Mouse (Mus musculus): Measurements from ENCODE around the gene Cdh5. TPM values are rescaled to one million over a fixed set of nuclear protein-coding genes. Genes with fewer than 3 reads are reported as not detected.

The Cdh5 gene
- polyA plus RNA-seq, 1 experiment from 2014 or later = 10.2 TPM

DNA sequence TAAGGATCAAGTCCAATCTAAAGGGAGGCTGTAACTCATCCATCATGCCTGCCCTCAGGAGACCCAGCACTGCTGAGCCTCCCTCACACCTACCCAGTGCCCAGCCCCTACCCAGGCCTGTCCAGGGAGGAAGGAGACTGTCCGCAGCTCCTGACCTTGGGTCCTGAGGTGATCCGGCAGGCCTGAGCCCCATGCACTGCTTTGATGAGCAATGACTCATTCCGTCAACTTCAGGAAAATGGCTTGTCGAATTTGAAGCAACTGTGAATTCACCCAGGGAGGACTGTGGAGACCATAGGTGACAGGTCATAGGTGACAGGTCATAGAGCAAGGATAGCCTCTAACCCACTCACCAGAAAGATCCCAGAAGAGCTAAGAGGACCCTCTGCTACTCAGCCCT lies 42.0 kb downstream of the Cdh5 start:
- Histone ChIP-seq H3K4me1 (ENCODE audit: control insufficient read depth, low read depth, low read length) (no peaks in the 10 kb centered on the region), H3K9ac (ENCODE audit: low read depth, low read length) (no peak overlapping the region), H3K27ac (ENCODE audit: low read length) (no peak overlapping the region), H3K4me2 (ENCODE audit: low read depth, low read length) (no peak overlapping the region), H3K27me3 (ENCODE audit: control insufficient read depth, insufficient read depth, low read depth, low read length) (no peaks in the 10 kb centered on the region), H3K9me3 (replicated peaks; ENCODE audit: control insufficient read depth, low read length) (no peaks in the 10 kb centered on the region), H3K4me3 (ENCODE audit: low read depth, low read length) (no peak overlapping the region), H3K36me3 (ENCODE audit: control insufficient read depth, insufficient read depth) (no peaks in the 10 kb centered on the region)
- no peak for ATAC-seq (ENCODE audit: low read depth)
- WGBS (ENCODE audit: insufficient replicate concordance) = 55% methylated on average over 4 of the region's 4 CpGs

DNA sequence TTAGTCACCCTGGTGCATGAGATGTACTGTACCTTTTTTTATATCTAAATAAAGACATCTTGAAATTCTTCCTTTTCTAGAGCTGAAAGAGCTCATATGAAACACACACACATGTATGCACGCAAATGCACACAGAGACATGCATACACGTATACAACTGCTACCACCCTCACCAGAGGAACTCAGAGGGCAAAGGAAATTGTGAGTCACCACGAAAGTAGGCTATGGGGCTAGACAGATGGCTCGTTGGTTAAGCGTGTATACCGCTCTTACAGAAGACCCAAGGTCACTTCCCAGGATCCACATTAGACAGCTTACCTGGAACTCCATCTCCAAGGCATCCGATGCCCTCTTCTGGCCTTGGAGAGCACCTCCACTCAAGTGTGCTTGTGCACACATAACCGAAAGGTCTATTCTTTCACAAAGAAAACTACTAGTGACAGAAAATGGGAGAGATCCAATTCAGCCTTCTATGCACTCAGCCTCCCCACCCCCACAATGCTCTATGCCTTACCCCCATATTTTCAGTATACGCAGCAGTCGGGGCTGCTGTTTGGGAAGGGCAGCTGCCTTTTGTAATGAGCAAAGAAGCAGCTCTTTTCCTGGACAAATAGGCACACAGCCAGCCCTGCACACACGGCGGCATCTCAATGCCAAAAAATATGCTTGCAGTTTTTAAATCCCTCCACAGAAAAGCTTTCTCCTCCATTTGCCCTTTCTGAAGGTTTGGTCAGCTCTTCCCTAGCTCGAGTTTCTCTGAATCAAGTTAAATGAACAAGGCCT lies 43.2 kb downstream of the Cdh5 start:
- Histone ChIP-seq H3K36me3 (ENCODE audit: control insufficient read depth, insufficient read depth) (no peaks in the 10 kb centered on the region), H3K4me3 (ENCODE audit: low read depth, low read length) (no peak overlapping the region), H3K4me2 (ENCODE audit: low read depth, low read length) (no peak overlapping the region), H3K9me3 (replicated peaks; ENCODE audit: control insufficient read depth, low read length) (no peaks in the 10 kb centered on the region), H3K9ac (ENCODE audit: low read depth, low read length) (no peak overlapping the region), H3K4me1 (ENCODE audit: control insufficient read depth, low read depth, low read length) (no peaks in the 10 kb centered on the region), H3K27ac (ENCODE audit: low read length) (no peak overlapping the region), H3K27me3 (ENCODE audit: control insufficient read depth, insufficient read depth, low read depth, low read length) (no peaks in the 10 kb centered on the region)
- no peak for ATAC-seq (ENCODE audit: low read depth)
- 58% methylated on average over 13 of the region's 13 CpGs for WGBS (ENCODE audit: insufficient replicate concordance)

GRCm38 (mm10) chr8:104145981-104146689 lies 44.7 kb downstream of the Cdh5 start:
- H3K9me3 ChIP-seq (replicated peaks; ENCODE audit: control insufficient read depth, low read length) = no peaks in the 10 kb centered on the region
- no peaks in the 10 kb centered on the region for H3K27me3 ChIP-seq (ENCODE audit: control insufficient read depth, insufficient read depth, low read depth, low read length)
- no peak overlapping the region for H3K9ac ChIP-seq (ENCODE audit: low read depth, low read length)
- no peak overlapping the region for H3K4me3 ChIP-seq (ENCODE audit: low read depth, low read length)
- H3K27ac ChIP-seq (ENCODE audit: low read length) = no peak overlapping the region
- H3K36me3 ChIP-seq (ENCODE audit: control insufficient read depth, insufficient read depth) = no peaks in the 10 kb centered on the region
- H3K4me1 ChIP-seq (ENCODE audit: control insufficient read depth, low read depth, low read length) = no peaks in the 10 kb centered on the region
- no peak for ATAC-seq (ENCODE audit: low read depth)
- no peak overlapping the region for H3K4me2 ChIP-seq (ENCODE audit: low read depth, low read length)
- WGBS (ENCODE audit: insufficient replicate concordance) = 29% methylated on average over 15 of the region's 15 CpGs

- H3K27ac ChIP-seq (ENCODE audit: low read length) = no peak overlapping the region
- no peak overlapping the region for H3K4me2 ChIP-seq (ENCODE audit: low read depth, low read length)
- ATAC-seq (ENCODE audit: low read depth) = no peak
- no peaks in the 10 kb centered on the region for H3K36me3 ChIP-seq (ENCODE audit: control insufficient read depth, insufficient read depth)
- H3K9ac ChIP-seq (ENCODE audit: low read depth, low read length) = no peak overlapping the region
- no peaks in the 10 kb centered on the region for H3K4me1 ChIP-seq (ENCODE audit: control insufficient read depth, low read depth, low read length)
- H3K9me3 ChIP-seq (replicated peaks; ENCODE audit: control insufficient read depth, low read length) = no peaks in the 10 kb centered on the region
- no peak overlapping the region for H3K4me3 ChIP-seq (ENCODE audit: low read depth, low read length)
- 73% methylated on average over 15 of the region's 15 CpGs for WGBS (ENCODE audit: insufficient replicate concordance)
- H3K27me3 ChIP-seq (ENCODE audit: control insufficient read depth, insufficient read depth, low read depth, low read length) = no peaks in the 10 kb centered on the region
Observed at GRCm38 (mm10) chr8:104146717-104147494, 45.5 kb downstream of the Cdh5 start.

DNA sequence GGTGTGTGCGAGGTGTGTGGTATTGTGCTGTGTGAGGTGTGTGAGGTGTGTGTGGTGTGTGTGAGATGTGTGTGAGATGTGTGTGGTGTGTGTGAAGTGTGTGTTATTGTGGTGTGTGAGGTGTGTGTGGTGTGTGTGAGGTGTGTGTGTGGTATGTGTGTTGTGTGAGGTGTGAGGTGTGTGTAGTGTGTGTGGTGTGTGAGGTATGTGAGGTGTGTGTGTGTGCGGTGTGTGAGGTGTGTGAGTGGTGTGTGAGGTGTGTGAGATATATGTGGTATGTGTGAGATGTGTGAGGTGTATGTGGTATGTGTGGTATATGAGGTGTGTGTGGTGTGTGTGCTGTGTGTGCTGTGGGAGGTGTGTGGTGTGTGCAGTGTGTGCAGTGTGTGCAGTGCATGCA lies 46.5 kb downstream of the Cdh5 start:
- no peaks in the 10 kb centered on the region for H3K9me3 ChIP-seq (replicated peaks; ENCODE audit: control insufficient read depth, low read length)
- H3K27ac ChIP-seq (ENCODE audit: low read length) = no peak overlapping the region
- no peaks in the 10 kb centered on the region for H3K4me1 ChIP-seq (ENCODE audit: control insufficient read depth, low read depth, low read length)
- WGBS (ENCODE audit: insufficient replicate concordance) = 72% methylated on average over 2 of the region's 2 CpGs
- H3K27me3 ChIP-seq (ENCODE audit: control insufficient read depth, insufficient read depth, low read depth, low read length) = no peaks in the 10 kb centered on the region
- ATAC-seq (ENCODE audit: low read depth) = no peak
- H3K9ac ChIP-seq (ENCODE audit: low read depth, low read length) = no peak overlapping the region
- no peak overlapping the region for H3K4me3 ChIP-seq (ENCODE audit: low read depth, low read length)
- H3K4me2 ChIP-seq (ENCODE audit: low read depth, low read length) = no peak overlapping the region
- H3K36me3 ChIP-seq (ENCODE audit: control insufficient read depth, insufficient read depth) = no peaks in the 10 kb centered on the region

DNA sequence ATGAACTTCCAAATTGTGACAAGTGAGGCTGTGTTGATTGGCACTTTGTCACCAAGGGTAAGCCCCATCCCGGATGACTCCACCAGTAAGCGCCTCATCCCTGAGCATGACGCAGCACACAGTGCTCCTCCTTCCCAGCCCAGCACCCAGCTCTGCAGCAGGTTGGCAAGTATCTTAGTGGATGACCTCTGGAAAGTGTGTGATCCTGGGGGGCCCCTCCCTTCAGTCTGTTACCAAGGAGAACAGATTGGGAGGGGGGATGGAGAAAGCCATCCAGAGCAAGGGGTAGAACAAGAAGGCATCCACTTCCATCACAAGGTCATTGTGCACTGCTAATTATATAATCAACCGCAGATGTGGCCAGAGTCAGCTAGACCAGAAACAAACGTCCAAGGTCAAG lies 59.3 kb downstream of the Cdh5 start:
- H3K9me3 ChIP-seq (replicated peaks; ENCODE audit: control insufficient read depth, low read length) = no peaks in the 10 kb centered on the region

GRCm38 (mm10) chr8:104169461-104169860 lies 68.0 kb downstream of the Cdh5 start:
- Histone ChIP-seq H3K4me3 (ENCODE audit: low read depth, low read length) (no peak overlapping the region), H3K36me3 (ENCODE audit: control insufficient read depth, insufficient read depth) (no peaks in the 10 kb centered on the region), H3K4me1 (ENCODE audit: control insufficient read depth, low read depth, low read length) (no peaks in the 10 kb centered on the region; the same call in 1 of the 2 replicates), H3K27ac (ENCODE audit: low read length) (no peak overlapping the region), H3K4me2 (ENCODE audit: low read depth, low read length) (no peak overlapping the region), H3K9me3 (replicated peaks; ENCODE audit: control insufficient read depth, low read length) (no peaks in the 10 kb centered on the region), H3K27me3 (ENCODE audit: control insufficient read depth, insufficient read depth, low read depth, low read length) (peaks cover 43% of the 10 kb centered on the region), H3K9ac (ENCODE audit: low read depth, low read length) (no peak overlapping the region)
- 51% methylated on average over 3 of the region's 3 CpGs for WGBS (ENCODE audit: insufficient replicate concordance)
- ATAC-seq (ENCODE audit: low read depth) = no peak

More for the DNA sequence above, 59.3 kb downstream of the Cdh5 start:
- no peak overlapping the region for H3K9ac ChIP-seq (ENCODE audit: low read depth, low read length)
- no peaks in the 10 kb centered on the region for H3K4me1 ChIP-seq (ENCODE audit: control insufficient read depth, low read depth, low read length)
- H3K4me3 ChIP-seq (ENCODE audit: low read depth, low read length) = no peak overlapping the region
- H3K27ac ChIP-seq (ENCODE audit: low read length) = no peak overlapping the region
- H3K27me3 ChIP-seq (ENCODE audit: control insufficient read depth, insufficient read depth, low read depth, low read length) = no peaks in the 10 kb centered on the region
- WGBS (ENCODE audit: insufficient replicate concordance) = 60% methylated on average over 5 of the region's 5 CpGs
- no peaks in the 10 kb centered on the region for H3K36me3 ChIP-seq (ENCODE audit: control insufficient read depth, insufficient read depth)
- no peak overlapping the region for H3K4me2 ChIP-seq (ENCODE audit: low read depth, low read length)
- ATAC-seq (ENCODE audit: low read depth) = no peak

DNA sequence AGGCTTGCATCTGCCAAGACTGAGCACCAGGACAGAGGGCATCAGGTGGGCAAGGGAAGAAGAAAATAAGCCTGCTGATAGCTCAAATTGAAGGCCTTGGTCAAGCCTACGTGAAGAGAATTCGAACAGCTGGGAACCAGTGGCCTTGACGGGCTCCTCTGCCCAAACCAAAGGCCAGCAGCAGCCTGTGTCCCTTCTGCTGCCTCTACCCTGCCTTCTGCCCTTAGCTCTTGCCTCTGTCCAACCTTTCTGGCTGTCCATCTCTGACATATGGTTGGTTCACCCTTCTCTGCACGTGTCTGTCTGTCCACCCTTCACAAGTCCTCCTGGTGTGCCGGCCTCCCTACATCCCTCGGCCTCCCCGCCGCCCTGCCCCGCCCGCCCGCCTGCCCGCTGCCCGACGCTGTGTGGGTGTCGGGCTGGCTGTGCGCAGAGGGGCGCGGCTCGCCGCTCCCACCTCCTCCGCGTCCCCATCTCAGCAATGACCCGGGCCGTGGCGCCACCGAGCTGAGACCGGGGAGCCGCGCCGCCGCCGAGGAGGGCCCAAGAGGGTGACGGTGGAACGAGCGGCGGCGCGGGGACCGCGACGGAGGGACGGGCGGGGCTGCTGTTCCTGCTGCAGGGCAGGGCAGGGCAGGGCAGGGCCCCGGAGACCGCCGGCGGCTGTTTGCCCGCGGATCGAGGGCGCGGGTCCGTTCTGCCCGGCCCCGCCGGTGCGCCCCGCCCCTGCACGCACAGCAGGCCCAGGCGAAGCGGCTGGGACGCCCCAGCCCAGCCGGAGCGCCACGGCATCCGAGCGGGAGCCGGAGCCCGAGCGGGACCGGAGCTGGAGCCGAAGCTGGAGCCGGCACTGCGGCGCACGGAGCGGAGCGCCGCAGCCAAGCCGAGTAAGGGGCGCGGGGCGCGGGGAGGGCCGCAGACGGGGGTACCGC lies 69.0 kb downstream of the Cdh5 start, which contains the start of gene Bean1:
Bean1 (plus strand) TSS at position 325 of the 932 bp plus-strand sequence.
- ATAC-seq (ENCODE audit: low read depth) = peak; percentile 43
- 2% methylated on average over 80 of the region's 87 CpGs for WGBS (ENCODE audit: insufficient replicate concordance)
- no peak within 1 kb of the TSS for H3K9ac ChIP-seq (ENCODE audit: low read depth, low read length)
- no peak within 1 kb of the TSS for H3K27ac ChIP-seq (ENCODE audit: low read length)
- H3K4me2 ChIP-seq (ENCODE audit: low read depth, low read length) = peak within 1 kb of the TSS; percentile 63
- peaks cover 43% of the 10 kb centered on the region for H3K27me3 ChIP-seq (ENCODE audit: control insufficient read depth, insufficient read depth, low read depth, low read length)
- peak within 1 kb of the TSS; percentile 50 for H3K4me3 ChIP-seq (ENCODE audit: low read depth, low read length)
- no peaks in the 10 kb centered on the region for H3K9me3 ChIP-seq (replicated peaks; ENCODE audit: control insufficient read depth, low read length)
- H3K36me3 ChIP-seq (ENCODE audit: control insufficient read depth, insufficient read depth) = no peaks in the 10 kb centered on the region
- no peaks in the 10 kb centered on the region; the same call in 1 of the 2 replicates for H3K4me1 ChIP-seq (ENCODE audit: control insufficient read depth, low read depth, low read length)
